Mouse (Mus musculus) stomach, embryonic 16.5 days (tissue): Measurements from ENCODE around the gene Cacna1g. TPM values are rescaled to one million over a fixed set of nuclear protein-coding genes. Genes with fewer than 3 reads are reported as not detected.
A peak's percentile ranks its signal among the peaks of the same experiment; 100 is the strongest.

Source experiments
- ATAC-seq: fragments of 200-750 bp; cut with Nextera tagmentation; 2 replicates; pipeline ENCODE4 v1.8.0; 2017; ENCODE audit warnings: moderate number of reproducible peaks, moderate TSS enrichment; ENCODE audit not compliant: insufficient read depth, low FRiP score
- H3K27ac ChIP-seq: fragments of 300-500 bp; sonication (generic); 2 replicates; pipeline ENCODE4 v1.5.1; 2014; ENCODE audit warnings: low read length
- H3K27me3 ChIP-seq: fragments of 300-500 bp; sonication (generic); 2 replicates; pipeline ENCODE4 v1.6.1; 2014; ENCODE audit warnings: low read length, control low read depth, mixed read lengths; ENCODE audit not compliant: control insufficient read depth, insufficient read depth
- H3K36me3 ChIP-seq: fragments of 300-500 bp; sonication (generic); 2 replicates; pipeline ENCODE4 v1.6.1; 2014; ENCODE audit warnings: low read length; ENCODE audit not compliant: control insufficient read depth, insufficient read depth
- H3K4me1 ChIP-seq: fragments of 300-500 bp; sonication (generic); 2 replicates; pipeline ENCODE4 v1.6.1; 2014; ENCODE audit warnings: low read length, control low read depth, mixed read lengths; ENCODE audit not compliant: control insufficient read depth, insufficient read depth
- H3K4me2 ChIP-seq: fragments of 300-500 bp; sonication (generic); 2 replicates; pipeline ENCODE4 v1.6.1; 2014; ENCODE audit warnings: low read depth, low read length, mixed read lengths
- H3K4me3 ChIP-seq: fragments of 300-500 bp; sonication (generic); replicated peaks from 2 replicates; pipeline ENCODE4 v1.5.1; 2014; ENCODE audit warnings: mild to moderate bottlenecking, low read length
- H3K9ac ChIP-seq: fragments of 300-500 bp; sonication (generic); 2 replicates; pipeline ENCODE4 v1.6.1; 2014; ENCODE audit warnings: low read length
- H3K9me3 ChIP-seq: fragments of 300-500 bp; sonication (generic); replicated peaks from 2 replicates; pipeline ENCODE4 v1.6.1; 2016; ENCODE audit warnings: low read length, control low read depth; ENCODE audit not compliant: control insufficient read depth
- WGBS: fragments of 180-500 bp; shearing (Covaris S2); extraction: QIAGEN DNeasy Blood & Tissue Kit; methylation state at CpG from one replicate; pipeline ENCODE4 v1.1.7; 2014; 5-methylcytosine and 5-hydroxymethylcytosine counted together
- polyA plus RNA-seq: library from polyadenylated mRNA; unstranded; fragments of >200 nt; fragmentation: Nextera tagmentation; extraction: Ambion mirVana; gene quantifications from 2 replicates; pipeline ENCODE4 v1.2.1, GENCODE M21; 2015

Gene Cacna1g
- polyA plus RNA-seq, 1 experiment from 2014 or later = 7.9 TPM

DNA sequence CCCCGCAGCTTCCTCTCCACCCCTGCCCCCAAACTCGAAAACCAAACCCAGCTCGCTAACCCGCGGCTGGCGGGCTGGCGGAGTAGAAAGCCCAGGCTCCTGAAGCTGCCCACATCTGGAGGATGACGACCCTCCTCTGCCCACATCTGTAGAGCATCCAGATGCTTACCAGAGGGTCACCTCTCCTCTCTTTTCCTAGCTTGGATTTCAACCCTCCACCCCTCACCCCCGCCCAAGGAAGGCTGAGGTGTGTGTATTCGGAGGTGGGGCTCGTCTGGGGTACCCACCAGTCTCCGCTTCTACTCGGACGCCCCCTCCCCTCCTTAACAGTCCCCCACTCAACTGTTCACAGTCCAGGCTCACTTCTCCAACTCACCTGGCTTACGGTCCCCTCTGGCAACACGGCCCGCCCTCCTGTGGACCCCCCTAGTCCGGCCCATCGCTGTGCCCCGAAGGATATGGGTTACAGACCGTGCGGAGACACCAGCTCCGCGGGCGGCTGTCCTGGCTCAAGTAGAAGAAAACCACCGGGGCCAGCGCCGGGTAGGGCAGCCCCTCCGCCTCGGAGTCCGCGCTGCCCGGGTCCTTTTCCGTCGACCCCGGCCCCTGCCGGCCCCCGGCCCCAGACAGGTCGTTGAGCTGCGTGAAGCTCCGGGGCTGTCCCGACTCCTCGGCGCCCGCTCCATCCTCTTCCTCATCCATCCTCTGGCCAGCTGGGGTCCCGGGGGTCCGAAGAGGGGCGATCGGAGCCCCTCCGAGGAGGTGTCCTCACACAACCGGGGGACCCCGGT is 887 bp downstream of the Cacna1g start:
- no peaks in the 10 kb centered on the region for H3K9me3 ChIP-seq
- H3K4me2 ChIP-seq = peak overlapping the region; percentile 57
- H3K9ac ChIP-seq = peak overlapping the region; percentile 80
- H3K4me1 ChIP-seq = peaks cover 45% of the 10 kb centered on the region
- H3K4me3 ChIP-seq = peak overlapping the region; percentile 65
- H3K36me3 ChIP-seq = no peaks in the 10 kb centered on the region
- H3K27me3 ChIP-seq = peaks cover 20% of the 10 kb centered on the region
- ATAC-seq = 0 out of 2 replicates have a peak, but pooled peaks have one; percentile 16
- H3K27ac ChIP-seq = peak overlapping the region; percentile 81
- WGBS = under 1% methylated on average over 45 of the region's 52 CpGs

DNA sequence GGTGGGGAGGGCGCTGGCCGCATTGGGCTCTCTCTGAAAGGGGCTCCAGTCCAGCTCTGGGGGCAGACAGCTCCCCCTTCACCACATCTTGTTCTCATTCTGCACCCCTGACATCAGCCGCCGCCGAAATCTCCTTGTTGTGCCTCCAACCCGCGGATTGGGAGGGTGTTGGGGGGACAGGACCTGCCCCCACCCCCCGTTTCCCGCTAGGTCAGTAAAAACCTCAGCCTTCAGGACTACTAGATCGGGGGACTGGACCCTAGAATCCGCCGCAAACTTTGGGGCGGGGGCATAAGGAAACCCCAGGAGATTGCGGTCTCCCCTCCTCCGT is 1.4 kb downstream of the Cacna1g start:
- Histone ChIP-seq H3K4me3 (peak overlapping the region; percentile 65), H3K27ac (peak overlapping the region; percentile 50; the same call in 1 of the 2 replicates), H3K4me2 (peak overlapping the region; percentile 57), H3K4me1 (peaks cover 49% of the 10 kb centered on the region), H3K9me3 (no peaks in the 10 kb centered on the region), H3K9ac (peak overlapping the region; percentile 80), H3K36me3 (no peaks in the 10 kb centered on the region), H3K27me3 (peaks cover 20% of the 10 kb centered on the region)
- no peak for ATAC-seq
- 0% methylated on average over 15 of the region's 15 CpGs for WGBS

DNA sequence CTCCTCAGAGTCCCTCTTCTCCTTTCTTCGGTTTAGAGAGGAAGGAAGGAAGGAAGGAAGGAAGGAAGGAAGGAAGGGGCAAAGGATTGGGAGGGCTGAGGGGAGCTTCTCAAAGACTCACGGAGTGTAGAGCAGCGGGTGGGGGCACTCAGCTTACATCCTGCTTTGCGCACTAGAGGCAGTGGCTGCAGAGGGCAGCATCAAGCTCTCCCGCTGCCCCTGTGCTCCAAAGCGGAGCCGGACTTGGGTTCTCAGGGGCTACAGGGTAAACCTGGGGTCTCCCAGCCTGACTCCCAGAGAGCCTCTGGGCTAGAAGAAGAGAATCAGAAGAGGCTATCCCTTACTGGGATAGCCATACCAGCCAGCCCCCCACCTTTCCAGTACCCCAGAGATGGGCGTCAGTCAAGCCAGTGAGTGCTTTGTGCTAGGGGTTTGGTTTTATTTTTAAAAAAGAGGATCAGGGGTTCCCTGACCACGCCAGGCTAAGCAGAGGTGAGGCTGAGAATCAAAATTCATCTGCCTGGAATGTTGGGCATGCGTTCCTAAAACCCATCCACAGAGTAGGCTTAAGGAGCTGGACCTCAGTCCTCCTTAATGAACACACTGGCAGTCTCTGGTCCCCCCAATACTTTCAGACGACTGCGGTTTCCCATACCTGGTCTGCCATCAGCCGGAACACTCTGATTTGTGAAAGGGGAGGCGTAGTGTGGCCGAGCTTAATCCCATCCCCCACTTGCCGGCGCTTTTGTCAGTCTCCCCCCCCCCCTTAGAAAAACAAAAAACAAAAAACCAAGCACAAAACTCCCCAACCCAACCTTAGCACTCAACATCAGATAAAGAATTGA is 2.0 kb downstream of the Cacna1g start:
- no peaks in the 10 kb centered on the region for H3K9me3 ChIP-seq
- peak overlapping the region; percentile 80 for H3K9ac ChIP-seq
- H3K27ac ChIP-seq = peak overlapping the region; percentile 50
- peaks cover 20% of the 10 kb centered on the region for H3K27me3 ChIP-seq
- H3K36me3 ChIP-seq = no peaks in the 10 kb centered on the region
- H3K4me3 ChIP-seq = peak overlapping the region; percentile 65
- H3K4me2 ChIP-seq = peak overlapping the region; percentile 57
- ATAC-seq = no peak
- 10% methylated on average over 17 of the region's 17 CpGs for WGBS
- peaks cover 49% of the 10 kb centered on the region for H3K4me1 ChIP-seq

DNA sequence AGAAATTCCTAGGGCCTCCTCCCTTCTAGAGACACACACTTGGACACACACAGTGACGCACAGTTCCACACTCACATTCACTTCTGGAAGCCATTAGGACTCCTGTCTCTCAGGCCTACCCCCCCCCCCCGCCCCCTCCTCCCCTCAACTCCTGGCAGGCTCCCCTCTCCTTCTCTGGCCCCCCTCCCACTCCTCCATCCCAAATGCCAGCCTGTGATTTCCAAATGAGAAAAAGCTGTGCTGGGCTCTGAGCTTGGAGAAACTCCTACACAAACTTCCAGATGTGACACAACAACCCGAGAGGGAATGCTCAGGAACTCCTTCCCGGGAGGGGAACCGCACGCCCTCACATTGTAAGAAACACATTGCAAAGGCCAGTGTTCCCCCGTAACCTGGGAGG is 3.6 kb downstream of the Cacna1g start:
- no peak overlapping the region for H3K4me3 ChIP-seq
- no peaks in the 10 kb centered on the region for H3K36me3 ChIP-seq
- H3K9me3 ChIP-seq = no peaks in the 10 kb centered on the region
- no peak for ATAC-seq
- H3K4me2 ChIP-seq = peak overlapping the region; percentile 34
- H3K27ac ChIP-seq = peak overlapping the region; percentile 82; the same call in 1 of the 2 replicates
- peaks cover 19% of the 10 kb centered on the region for H3K27me3 ChIP-seq
- 31% methylated on average over 6 of the region's 7 CpGs for WGBS
- H3K4me1 ChIP-seq = peaks cover 49% of the 10 kb centered on the region
- H3K9ac ChIP-seq = no peak overlapping the region; the same call in 1 of the 2 replicates

DNA sequence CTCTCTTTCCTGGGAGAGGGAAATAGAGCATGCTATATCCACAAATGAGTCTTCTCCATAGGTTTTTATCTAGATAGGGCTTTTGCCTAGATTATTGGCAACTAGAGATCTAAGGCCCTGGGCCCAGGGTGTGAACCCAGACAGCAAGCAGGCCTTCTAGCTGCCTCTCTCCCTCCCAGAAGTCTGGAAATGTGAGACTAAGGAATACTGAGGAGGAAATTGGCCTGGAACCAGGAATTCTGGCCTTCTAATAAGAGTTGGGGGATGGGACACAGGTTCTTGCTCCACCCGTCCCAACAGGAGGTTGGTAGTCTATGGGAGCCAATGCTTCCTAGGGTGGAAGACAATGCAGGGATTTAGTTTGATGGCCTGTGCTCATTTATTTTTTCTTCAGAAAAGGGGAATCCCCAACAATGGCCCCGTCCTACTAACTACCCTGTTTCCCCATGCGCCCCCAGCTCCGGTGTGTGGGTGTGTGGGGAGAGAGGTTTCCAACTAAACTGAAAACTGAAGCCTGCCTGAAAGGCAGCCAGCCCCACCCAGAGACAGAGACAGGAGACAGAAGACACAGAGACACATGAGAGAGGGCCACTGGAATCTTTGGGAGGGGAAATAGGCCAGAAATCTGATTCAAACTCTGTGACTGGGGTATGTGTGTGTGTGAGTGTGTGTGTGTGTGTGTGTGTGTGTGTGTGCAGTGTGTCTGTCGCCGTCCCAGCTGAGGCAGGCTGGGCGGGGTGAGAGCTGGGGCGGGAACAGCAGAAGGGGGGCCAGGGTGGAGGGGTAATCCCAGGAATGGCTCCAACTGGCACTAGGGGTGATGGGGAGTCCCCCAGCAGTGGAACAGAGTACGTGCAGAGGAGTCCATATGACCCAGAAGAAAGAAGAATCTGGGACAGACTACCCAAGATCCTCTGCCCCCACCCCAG is 4.6 kb downstream of the Cacna1g start:
- peak; percentile 29; the same call in 1 of the 2 replicates for ATAC-seq
- H3K9ac ChIP-seq = no peak overlapping the region
- H3K27ac ChIP-seq = peak overlapping the region; percentile 82

DNA sequence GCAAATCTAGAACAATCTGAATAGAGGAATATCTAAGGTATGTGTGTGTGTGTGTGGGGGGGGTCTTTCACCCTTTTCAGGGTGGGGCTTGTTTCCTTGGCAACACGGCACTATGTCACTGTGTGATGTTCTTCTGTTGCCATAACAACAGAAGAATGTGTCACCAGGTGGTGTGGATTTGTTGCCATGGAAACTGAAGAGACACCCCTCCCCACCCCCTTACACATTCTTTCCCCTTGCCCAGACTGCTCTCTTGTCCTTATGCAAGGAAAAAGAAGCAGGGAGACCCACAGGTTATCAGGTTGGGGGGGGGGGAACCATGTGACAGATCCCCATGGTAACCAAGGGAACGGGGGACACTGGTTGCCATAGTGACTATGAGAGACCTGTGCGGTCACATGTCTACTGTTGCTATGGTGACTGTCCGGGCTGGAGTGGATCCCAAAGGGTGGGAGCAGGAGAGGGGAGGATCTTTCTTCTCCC is 5.4 kb downstream of the Cacna1g start:
- ATAC-seq = no peak
- peak overlapping the region; percentile 15; the same call in 1 of the 2 replicates for H3K4me2 ChIP-seq

More for the DNA sequence above, 4.6 kb downstream of the Cacna1g start:
- Histone ChIP-seq H3K36me3 (no peaks in the 10 kb centered on the region), H3K4me1 (peaks cover 46% of the 10 kb centered on the region), H3K27me3 (peaks cover 10% of the 10 kb centered on the region), H3K4me2 (peak overlapping the region; percentile 26), H3K4me3 (no peak overlapping the region), H3K9me3 (no peaks in the 10 kb centered on the region)
- 22% methylated on average over 9 of the region's 9 CpGs for WGBS

DNA sequence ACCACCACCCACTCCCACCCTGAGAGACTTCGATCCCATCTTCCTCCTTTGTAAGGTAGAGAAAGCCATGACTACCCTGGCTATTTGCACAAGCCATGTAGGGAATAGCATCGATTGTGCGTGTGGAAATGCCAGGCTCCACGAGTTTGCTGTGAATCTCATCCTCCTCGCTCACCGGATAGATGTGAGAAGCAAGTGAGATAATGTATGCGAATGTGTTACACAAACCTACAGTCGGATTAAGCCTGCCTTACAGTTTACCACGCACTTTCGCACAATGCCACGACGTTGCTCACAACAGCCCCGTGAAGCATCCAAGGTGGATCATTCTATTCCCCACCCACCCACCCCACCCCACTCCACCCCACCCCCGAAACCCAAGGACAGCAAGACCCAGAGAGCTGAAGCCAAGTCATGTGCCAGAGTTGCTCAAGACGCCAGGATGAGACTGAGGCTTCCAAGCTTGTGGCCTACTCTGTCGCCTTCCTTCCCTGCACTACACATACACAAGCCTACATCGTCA is 7.6 kb downstream of the Cacna1g start:
- H3K4me2 ChIP-seq = no peak overlapping the region
- no peak overlapping the region for H3K27ac ChIP-seq
- 88% methylated on average over 17 of the region's 17 CpGs for WGBS
- peaks cover 3% of the 10 kb centered on the region; the same call in 1 of the 2 replicates for H3K27me3 ChIP-seq
- peaks cover 25% of the 10 kb centered on the region for H3K4me1 ChIP-seq
- H3K9ac ChIP-seq = no peak overlapping the region
- no peak for ATAC-seq
- no peak overlapping the region for H3K4me3 ChIP-seq
- no peaks in the 10 kb centered on the region for H3K9me3 ChIP-seq
- H3K36me3 ChIP-seq = no peaks in the 10 kb centered on the region

More for the DNA sequence above, 5.4 kb downstream of the Cacna1g start:
- H3K4me1 ChIP-seq = peaks cover 44% of the 10 kb centered on the region
- WGBS = 21% methylated on average over 4 of the region's 4 CpGs
- H3K4me3 ChIP-seq = no peak overlapping the region
- H3K36me3 ChIP-seq = no peaks in the 10 kb centered on the region
- H3K27me3 ChIP-seq = peaks cover 10% of the 10 kb centered on the region
- H3K9ac ChIP-seq = no peak overlapping the region
- no peaks in the 10 kb centered on the region for H3K9me3 ChIP-seq
- peak overlapping the region; percentile 82 for H3K27ac ChIP-seq

DNA sequence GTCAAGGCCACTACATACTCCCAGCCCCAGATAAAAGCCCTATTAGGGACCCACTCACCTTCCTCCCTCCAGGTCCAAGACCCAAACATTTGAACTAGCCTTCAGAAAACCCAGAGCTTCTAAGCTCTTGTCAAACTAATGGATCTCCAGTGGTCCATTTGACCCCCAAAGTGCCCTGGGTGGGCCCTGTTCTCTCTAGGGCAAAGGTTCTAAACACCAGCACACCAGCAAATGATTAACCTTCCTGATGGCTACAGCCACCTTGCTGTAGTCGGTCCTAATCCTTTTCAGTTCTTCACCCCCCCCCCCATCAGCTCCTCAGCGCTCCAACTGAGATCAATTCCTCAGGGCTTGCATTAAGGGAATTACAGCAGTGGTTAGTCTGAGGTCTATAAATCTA is 9.8 kb downstream of the Cacna1g start:
- H3K9ac ChIP-seq = no peak overlapping the region
- 20% methylated on average over 2 of the region's 2 CpGs for WGBS
- no peak for ATAC-seq
- no peaks in the 10 kb centered on the region for H3K27me3 ChIP-seq
- H3K27ac ChIP-seq = no peak overlapping the region
- no peaks in the 10 kb centered on the region for H3K9me3 ChIP-seq
- no peak overlapping the region for H3K4me2 ChIP-seq
- no peak overlapping the region for H3K4me3 ChIP-seq
- H3K4me1 ChIP-seq = peaks cover 15% of the 10 kb centered on the region
- H3K36me3 ChIP-seq = no peaks in the 10 kb centered on the region
